In genomic region chr3:93554981-93555877, GRCm38 (mm10) we compare ENCODE assay signal across 8 mouse cellular contexts. TPM values are rescaled to one million over a fixed set of nuclear protein-coding genes. Genes with fewer than 3 reads are reported as not detected.
DNase-seq lines count a peak whose midpoint lies in the region; ATAC-seq and TF ChIP-seq lines count a peak whose summit lies in the region.

Gene S100a10, plus strand, starts transcription at chr3:93555080.

- peaks cover 5% of the 10 kb centered on the region for H3K36me3 ChIP-seq in E14TG2a.4 (ENCODE audit: insufficient read depth, low read length)
- no peaks in the 10 kb centered on the region for H3K36me3 ChIP-seq in forebrain, embryonic 13.5 days (ENCODE audit: poor library complexity, severe bottlenecking)

- TF ChIP-seq CTCF in E14TG2a.4 (conservative IDR thresholded peaks at IDR 0.05; ENCODE audit: low read length): no peak

- peak within 1 kb of the TSS; percentile 94 for H3K4me2 ChIP-seq in forebrain, embryonic 13.5 days

- H3K27me3 ChIP-seq in E14TG2a.4 (ENCODE audit: insufficient read depth, low read length): no peaks in the 10 kb centered on the region
- no peaks in the 10 kb centered on the region for H3K27me3 ChIP-seq in forebrain, embryonic 13.5 days

- H3K9me3 ChIP-seq in E14TG2a.4 (ENCODE audit: low read length): no peaks in the 10 kb centered on the region
- no peaks in the 10 kb centered on the region for H3K9me3 ChIP-seq in forebrain, embryonic 13.5 days (replicated peaks)

- peak; percentile 93 for ATAC-seq in forebrain, embryonic 13.5 days

- peak within 1 kb of the TSS; percentile 69 for H3K9ac ChIP-seq in forebrain, embryonic 13.5 days

- H3K4me3 ChIP-seq in E14TG2a.4 (replicated peaks; ENCODE audit: low read length): peak within 1 kb of the TSS; percentile 82
- peak within 1 kb of the TSS; percentile 55 for H3K4me3 ChIP-seq in forebrain, embryonic 13.5 days

- intact Hi-C loops in heart, postnatal 36 days (cut with DNase I): loop anchor here (2.0 kb wide), 1 partner anchor 42 kb away; no protein-coding TSS in a partner anchor

- no peak within 1 kb of the TSS for H3K27ac ChIP-seq in forebrain, embryonic 13.5 days

- peaks cover 56% of the 10 kb centered on the region for H3K4me1 ChIP-seq in E14TG2a.4 (replicated peaks; ENCODE audit: low read depth, low read length)
- H3K4me1 ChIP-seq in forebrain, embryonic 13.5 days: peaks cover 11% of the 10 kb centered on the region; the same call in 1 of the 2 replicates

- DNase-seq in adrenal gland, postnatal 10 days: peak; percentile 84
- peak; percentile 79 to 86 for DNase-seq in heart, postnatal 36 days
- DNase-seq in layer of hippocampus, postnatal 10 days (ENCODE audit: low spot score in 2 of 2): peak; percentile 18 to 29
- peak; percentile 87 for DNase-seq in lung, postnatal 10 days
- peak; percentile 76 for DNase-seq in ovary, adult 18-20 months (ENCODE audit: low spot score)
- DNase-seq in thymus, postnatal 36 days: peak; percentile 85 to 86

- 3% methylated on average over 33 of the region's 39 CpGs for WGBS in forebrain, embryonic 13.5 days

RNA-seq across cellular contexts. Expression of gene S100a10, which starts in this region (rescaled TPM):
- total RNA-seq in adrenal gland, postnatal 10 days (2021): 100 to 1,000 TPM; 204 to 207 TPM
- 69.1 and 89.9 TPM in 2 replicates for polyA plus RNA-seq in forebrain, embryonic 13.5 days (2015; fragmentation: Nextera tagmentation; extraction: Ambion mirVana)
- 100 to 1,000 TPM in 1 of 2 experiments, 10 to 100 TPM in 1; 87.6 to 103 TPM for total RNA-seq in heart, postnatal 36 days (2021)
- 10 to 100 TPM; 66.3 to 71.8 TPM for total RNA-seq in layer of hippocampus, postnatal 10 days (2021)

Comparison
In these comparisons a context has a peak if more than half of its experiments do, and no peak if none do; other contexts are left out.
1. DNase-seq: peak in every context shown above with its lines; median percentile 87 in lung, postnatal 10 days; 86 in thymus, postnatal 36 days; 84 in adrenal gland, postnatal 10 days; 82 in heart, postnatal 36 days; 76 in ovary, adult 18-20 months; 24 in layer of hippocampus, postnatal 10 days.